ENCODE assay signal across 15 mouse cellular contexts in genomic region chr17:17403578-17404112, GRCm38 (mm10). TPM values are rescaled to one million over a fixed set of nuclear protein-coding genes. Genes with fewer than 3 reads are reported as not detected.
DNase-seq lines count a peak whose midpoint lies in the region; ATAC-seq and TF ChIP-seq lines count a peak whose summit lies in the region.
"Had no signal": no experiment of that assay in that cellular context is flagged by ENCODE, and none has a peak within 500 bp of the region (broad histone marks: within the 10 kb centered on the region; RNA-seq: fewer than 3 reads in every experiment).

No protein-coding gene starts in this region.

- TF ChIP-seq CTCF in hindbrain, postnatal 0 days (IDR thresholded peaks at IDR 0.05; ENCODE audit: low read depth) = no peak

- no peaks in the 10 kb centered on the region for H3K36me3 ChIP-seq in intestine, embryonic 14.5 days (ENCODE audit: control insufficient read depth, insufficient read depth, low read length)
- no peaks in the 10 kb centered on the region for H3K36me3 ChIP-seq in intestine, embryonic 15.5 days
- no peaks in the 10 kb centered on the region for H3K36me3 ChIP-seq in forebrain, embryonic 11.5 days (ENCODE audit: control insufficient read depth, insufficient read depth, low read length)
- H3K36me3 ChIP-seq in hindbrain, postnatal 0 days (ENCODE audit: insufficient read depth, low read length) = no peaks in the 10 kb centered on the region
- no peaks in the 10 kb centered on the region for H3K36me3 ChIP-seq in midbrain, embryonic 15.5 days (replicated peaks)
- H3K36me3 ChIP-seq: G1E had no signal

- H3K9me3 ChIP-seq in intestine, embryonic 14.5 days (ENCODE audit: control insufficient read depth, low read length) = no peaks in the 10 kb centered on the region
- no peaks in the 10 kb centered on the region for H3K9me3 ChIP-seq in intestine, embryonic 15.5 days
- H3K9me3 ChIP-seq in forebrain, embryonic 11.5 days (ENCODE audit: control insufficient read depth, low read length) = no peaks in the 10 kb centered on the region
- no peaks in the 10 kb centered on the region for H3K9me3 ChIP-seq in hindbrain, postnatal 0 days (ENCODE audit: low read length)
- no peaks in the 10 kb centered on the region for H3K9me3 ChIP-seq in midbrain, embryonic 15.5 days
- H3K9me3 ChIP-seq: G1E had no signal

- no peak overlapping the region for H3K9ac ChIP-seq in intestine, embryonic 14.5 days (ENCODE audit: low read length)
- H3K9ac ChIP-seq in intestine, embryonic 15.5 days = no peak overlapping the region
- H3K9ac ChIP-seq in forebrain, embryonic 11.5 days (ENCODE audit: low read length) = peak overlapping the region; percentile 35; the same call in 1 of the 2 replicates
- no peak overlapping the region for H3K9ac ChIP-seq in hindbrain, postnatal 0 days (replicated peaks; ENCODE audit: low read length)
- no peak overlapping the region for H3K9ac ChIP-seq in midbrain, embryonic 15.5 days
- H3K9ac ChIP-seq: liver, postnatal 0 days had no signal

- no peak overlapping the region for H3K4me3 ChIP-seq in intestine, embryonic 14.5 days (ENCODE audit: low read depth, low read length)
- no peak overlapping the region for H3K4me3 ChIP-seq in intestine, embryonic 15.5 days (replicated peaks)
- peak overlapping the region; percentile 25 for H3K4me3 ChIP-seq in forebrain, embryonic 11.5 days (ENCODE audit: low read depth, low read length)
- H3K4me3 ChIP-seq in hindbrain, postnatal 0 days (ENCODE audit: low read length) = peak overlapping the region; percentile 29
- H3K4me3 ChIP-seq in midbrain, embryonic 15.5 days = no peak overlapping the region

- no peak for ATAC-seq in intestine, embryonic 14.5 days (replicated peaks; ENCODE audit: low FRiP score, low TSS enrichment, low read depth)
- no peak for ATAC-seq in intestine, embryonic 15.5 days
- ATAC-seq in forebrain, embryonic 11.5 days (replicated peaks; ENCODE audit: low FRiP score) = no peak
- no peak for ATAC-seq in hindbrain, postnatal 0 days
- no peak for ATAC-seq in midbrain, embryonic 15.5 days (replicated peaks)
- ATAC-seq: liver, postnatal 0 days had no signal

- no peaks in the 10 kb centered on the region for H3K27me3 ChIP-seq in intestine, embryonic 14.5 days (replicated peaks; ENCODE audit: control insufficient read depth, insufficient read depth, low read length)
- H3K27me3 ChIP-seq in intestine, embryonic 15.5 days (replicated peaks) = no peaks in the 10 kb centered on the region
- no peaks in the 10 kb centered on the region for H3K27me3 ChIP-seq in forebrain, embryonic 11.5 days (ENCODE audit: control insufficient read depth, insufficient read depth, low read length)
- no peaks in the 10 kb centered on the region for H3K27me3 ChIP-seq in hindbrain, postnatal 0 days (ENCODE audit: insufficient read depth, low read length)
- no peaks in the 10 kb centered on the region for H3K27me3 ChIP-seq in midbrain, embryonic 15.5 days (replicated peaks)

- WGBS in intestine, embryonic 14.5 days = 18% methylated on average over 3 of the region's 3 CpGs
- 26% methylated on average over 3 of the region's 3 CpGs for WGBS in intestine, embryonic 15.5 days
- WGBS in forebrain, embryonic 11.5 days = 18% methylated on average over 3 of the region's 3 CpGs
- WGBS in hindbrain, postnatal 0 days = 34% methylated on average over 3 of the region's 3 CpGs
- 13% methylated on average over 3 of the region's 3 CpGs for WGBS in midbrain, embryonic 15.5 days

- no peak for DNase-seq in intestine, embryonic 14.5 days (ENCODE audit: low spot score)
- no peak for DNase-seq in forebrain, embryonic 11.5 days (ENCODE audit: low spot score)
- no peak for DNase-seq in hindbrain, postnatal 0 days (ENCODE audit: low spot score)
- no peak for DNase-seq in MN1 (ENCODE audit: low spot score)
- no peak for DNase-seq in thymus, postnatal 10 days (ENCODE audit: low spot score in 2 of 2)
- DNase-seq in urinary bladder, postnatal 4 days (ENCODE audit: low spot score in 2 of 2) = no peak
- DNase-seq: cerebellum, postnatal 25 days; heart, adult 18-20 months; liver, postnatal 0 days; thymus, postnatal 25 days had no signal

- peaks cover 12% of the 10 kb centered on the region; the same call in 1 of the 2 replicates for H3K4me1 ChIP-seq in intestine, embryonic 14.5 days (replicated peaks; ENCODE audit: control insufficient read depth, insufficient read depth, low read length)
- no peaks in the 10 kb centered on the region for H3K4me1 ChIP-seq in intestine, embryonic 15.5 days (replicated peaks)
- peaks cover 4% of the 10 kb centered on the region; the same call in 1 of the 2 replicates for H3K4me1 ChIP-seq in forebrain, embryonic 11.5 days (replicated peaks; ENCODE audit: control insufficient read depth, insufficient read depth, low read length)
- no peaks in the 10 kb centered on the region for H3K4me1 ChIP-seq in hindbrain, postnatal 0 days (ENCODE audit: insufficient read depth, low read length)
- peaks cover 20% of the 10 kb centered on the region for H3K4me1 ChIP-seq in midbrain, embryonic 15.5 days

- H3K27ac ChIP-seq in intestine, embryonic 14.5 days (ENCODE audit: low read depth) = no peak overlapping the region
- H3K27ac ChIP-seq in intestine, embryonic 15.5 days = no peak overlapping the region
- peak overlapping the region; percentile 51; the same call in 1 of the 2 replicates for H3K27ac ChIP-seq in forebrain, embryonic 11.5 days (ENCODE audit: low read depth, low read length)
- no peak overlapping the region for H3K27ac ChIP-seq in hindbrain, postnatal 0 days
- no peak overlapping the region for H3K27ac ChIP-seq in midbrain, embryonic 15.5 days

- H3K4me2 ChIP-seq in intestine, embryonic 14.5 days (ENCODE audit: low read length) = peak overlapping the region; percentile 39; the same call in 1 of the 2 replicates
- H3K4me2 ChIP-seq in intestine, embryonic 15.5 days (replicated peaks) = no peak overlapping the region
- H3K4me2 ChIP-seq in forebrain, embryonic 11.5 days (ENCODE audit: low read depth, low read length, severe bottlenecking) = peak overlapping the region; percentile 50; the same call in 1 of the 2 replicates
- H3K4me2 ChIP-seq in hindbrain, postnatal 0 days (ENCODE audit: low read depth, low read length) = peak overlapping the region; percentile 48
- peak overlapping the region; percentile 29; the same call in 1 of the 2 replicates for H3K4me2 ChIP-seq in midbrain, embryonic 15.5 days

RNA-seq across cellular contexts. Expression of gene Lix1, which starts 1.2 kb away (rescaled TPM):
- 4.1 and 5.8 TPM in 2 replicates for polyA plus RNA-seq in intestine, embryonic 14.5 days (2014; fragmentation: Nextera tagmentation; extraction: Ambion mirVana)
- 4.2 and 4.7 TPM in 2 replicates for polyA plus RNA-seq in intestine, embryonic 15.5 days (2015; fragmentation: Nextera tagmentation; extraction: Ambion mirVana)
- 89.3 and 106 TPM in 2 replicates for polyA plus RNA-seq in forebrain, embryonic 11.5 days (2014; fragmentation: Nextera tagmentation; extraction: Ambion mirVana)
- 9.9 and 11.2 TPM in 2 replicates for total RNA-seq in hindbrain, postnatal 0 days (2014; rRNA removed)
- polyA plus RNA-seq in hindbrain, postnatal 0 days (2015; fragmentation: Nextera tagmentation; extraction: Ambion mirVana) = 11.9 and 13.5 TPM in 2 replicates
- polyA plus RNA-seq in midbrain, embryonic 15.5 days (2015; fragmentation: Nextera tagmentation; extraction: Ambion mirVana) = 10.0 and 11.4 TPM in 2 replicates
- total RNA-seq: hematopoietic stem cell, adult 5-6 weeks; megakaryocyte progenitor cell, adult 5-6 weeks had no signal
- polyA plus RNA-seq: G1E had no signal

RNA-seq across cellular contexts. Expression of gene Riok2, which starts 29.5 kb away (rescaled TPM):
- polyA plus RNA-seq in intestine, embryonic 14.5 days (2014; fragmentation: Nextera tagmentation; extraction: Ambion mirVana) = 29.1 and 33.1 TPM in 2 replicates
- 26.1 and 30.0 TPM in 2 replicates for polyA plus RNA-seq in intestine, embryonic 15.5 days (2015; fragmentation: Nextera tagmentation; extraction: Ambion mirVana)
- 29.6 and 33.6 TPM in 2 replicates for polyA plus RNA-seq in forebrain, embryonic 11.5 days (2014; fragmentation: Nextera tagmentation; extraction: Ambion mirVana)
- total RNA-seq in hindbrain, postnatal 0 days (2014; rRNA removed) = 19.0 and 36.7 TPM in 2 replicates
- polyA plus RNA-seq in hindbrain, postnatal 0 days (2015; fragmentation: Nextera tagmentation; extraction: Ambion mirVana) = 15.0 and 19.2 TPM in 2 replicates
- 20.4 and 24.0 TPM in 2 replicates for polyA plus RNA-seq in midbrain, embryonic 15.5 days (2015; fragmentation: Nextera tagmentation; extraction: Ambion mirVana)

Comparison
In these comparisons a context has a peak if more than half of its experiments do, and no peak if none do; other contexts are left out.
1. H3K4me3 ChIP-seq: peak in forebrain, embryonic 11.5 days (single experiment) and hindbrain, postnatal 0 days (single experiment); none in intestine, embryonic 14.5 days (single experiment), intestine, embryonic 15.5 days (single experiment) and midbrain, embryonic 15.5 days (single experiment).